Mouse (Mus musculus) limb, embryonic 14.5 days (tissue): ENCODE results near the gene Itga11. TPM values are rescaled to one million over a fixed set of nuclear protein-coding genes. Genes with fewer than 3 reads are reported as not detected.

Experiments used
- ATAC-seq: fragments of 200-750 bp; cut with Nextera tagmentation; 2 replicates; pipeline ENCODE4 v1.8.0; 2017; ENCODE audit warnings: low read depth, moderate number of reproducible peaks, moderate TSS enrichment; ENCODE audit not compliant: low FRiP score
- DNase-seq: peaks from one replicate; pipeline ENCODE4 v3.0.0-alpha.2; 2015; ENCODE audit warnings: low spot score
- H3K27ac ChIP-seq: fragments of 300-500 bp; sonication (generic); replicated peaks from 2 replicates; pipeline ENCODE4 v1.5.1; 2014; ENCODE audit warnings: low read depth, mild to moderate bottlenecking, low read length, moderate library complexity, mixed read lengths
- H3K27me3 ChIP-seq: fragments of 300-500 bp; sonication (generic); 2 replicates; pipeline ENCODE4 v1.6.1; 2014; ENCODE audit warnings: low read length, mixed read lengths; ENCODE audit not compliant: control insufficient read depth, insufficient read depth
- H3K36me3 ChIP-seq: fragments of 300-500 bp; sonication (generic); 2 replicates; pipeline ENCODE4 v1.6.1; 2014; ENCODE audit warnings: mild to moderate bottlenecking, low read length, moderate library complexity, mixed read lengths; ENCODE audit not compliant: control insufficient read depth, insufficient read depth
- H3K4me1 ChIP-seq: fragments of 300-500 bp; sonication (generic); 2 replicates; pipeline ENCODE4 v1.6.1; 2014; ENCODE audit warnings: antibody characterized with exemption, low read length, mixed read lengths; ENCODE audit not compliant: control insufficient read depth, insufficient read depth
- H3K4me2 ChIP-seq: fragments of 300-500 bp; sonication (generic); replicated peaks from 2 replicates; pipeline ENCODE4 v1.6.1; 2014; ENCODE audit warnings: low read depth, mild to moderate bottlenecking, low read length, moderate library complexity; ENCODE audit not compliant: severe bottlenecking
- H3K4me3 ChIP-seq: fragments of 300-500 bp; sonication (generic); replicated peaks from 2 replicates; pipeline ENCODE4 v1.5.1; 2014; ENCODE audit warnings: low read length
- H3K9ac ChIP-seq: fragments of 300-500 bp; sonication (generic); 2 replicates; pipeline ENCODE4 v1.6.1; 2014; ENCODE audit warnings: mild to moderate bottlenecking, low read depth, low read length, moderate library complexity; ENCODE audit not compliant: severe bottlenecking
- H3K9me3 ChIP-seq: fragments of 300-500 bp; sonication (generic); 2 replicates; pipeline ENCODE4 v1.6.1; 2016; ENCODE audit warnings: low read length; ENCODE audit not compliant: control insufficient read depth
- POLR2A ChIP-seq: fragments of 200-500 bp; IDR thresholded peaks from 2 replicates; pipeline ENCODE4 v1.8.0; 2012; ENCODE audit warnings: inconsistent platforms, mild to moderate bottlenecking, moderate library complexity, borderline replicate concordance; ENCODE audit not compliant: insufficient read depth, insufficient read length; ENCODE audit errors: extremely low read depth
- WGBS: fragments of 180-500 bp; shearing (Covaris S2); extraction: QIAGEN DNeasy Blood & Tissue Kit; methylation state at CpG from one replicate; pipeline ENCODE4 v1.1.7; 2014; 5-methylcytosine and 5-hydroxymethylcytosine counted together
- polyA plus RNA-seq, 2 experiments: library from polyadenylated mRNA; depleted of rRNA in 1 of 2; stranded (reverse) in 1 of 2; unstranded in 1 of 2; fragments of >200 nt; fragmentation: Nextera tagmentation in 1 of 2; extraction: Ambion mirVana in 1 of 2; gene quantifications; 2 replicates each; pipeline versions ENCODE4 v1.2.1 to v1.2.3; 2012 to 2014

The Itga11 gene
- polyA plus RNA-seq, 2 experiments: 11.6 to 18.2 TPM

- Histone ChIP-seq H3K9ac (no peak overlapping the region), H3K27ac (no peak overlapping the region; the same call in 1 of the 2 replicates), H3K36me3 (no peaks in the 10 kb centered on the region), H3K4me2 (peak overlapping the region; percentile 41), H3K27me3 (no peaks in the 10 kb centered on the region), H3K4me3 (peak overlapping the region; percentile 32), H3K9me3 (no peaks in the 10 kb centered on the region), H3K4me1 (peaks cover 15% of the 10 kb centered on the region)
- WGBS: 0% methylated on average over 18 of the region's 23 CpGs
- DNase-seq (peak; percentile 95), ATAC-seq (peak; percentile 88)
- TF ChIP-seq POLR2A: no peak
Observed at GRCm38 (mm10) chr9:62828662-62829086, 151.0 kb downstream of the Itga11 start.

- no peaks in the 10 kb centered on the region for H3K9me3 ChIP-seq
- H3K36me3 ChIP-seq: no peaks in the 10 kb centered on the region
- 81% methylated on average over 6 of the region's 6 CpGs for WGBS
- H3K4me2 ChIP-seq: no peak overlapping the region
- H3K27ac ChIP-seq: no peak overlapping the region
- H3K27me3 ChIP-seq: no peaks in the 10 kb centered on the region
- H3K4me3 ChIP-seq: no peak overlapping the region
- no peak overlapping the region for H3K9ac ChIP-seq
- ATAC-seq (no peak), DNase-seq (no peak)
- peaks cover 15% of the 10 kb centered on the region for H3K4me1 ChIP-seq
- TF ChIP-seq POLR2A: no peak
Observed at GRCm38 (mm10) chr9:62829877-62830276, 152.3 kb downstream of the Itga11 start.

Other genes starting within 250 kb of the Itga11 start
- 20.8 and 29.8 TPM in 2 replicates for gene Coro2b, start 140.8 kb upstream of the Itga11 start, polyA plus RNA-seq (2012; rRNA removed)
- 10.3 and 11.0 TPM in 2 replicates for gene Coro2b, start 140.8 kb upstream of the Itga11 start, polyA plus RNA-seq (2014; fragmentation: Nextera tagmentation; extraction: Ambion mirVana)
- 20.7 and 21.2 TPM in 2 replicates for gene Fem1b, start 134.1 kb downstream of the Itga11 start, polyA plus RNA-seq (2012; rRNA removed)
- 31.4 and 31.6 TPM in 2 replicates for gene Fem1b, start 134.1 kb downstream of the Itga11 start, polyA plus RNA-seq (2014; fragmentation: Nextera tagmentation; extraction: Ambion mirVana)
- 57.5 and 74.5 TPM in 2 replicates for gene Cln6, start 161.0 kb downstream of the Itga11 start, polyA plus RNA-seq (2012; rRNA removed)
- gene Cln6, start 161.0 kb downstream of the Itga11 start, polyA plus RNA-seq (2014; fragmentation: Nextera tagmentation; extraction: Ambion mirVana): 24.4 and 25.6 TPM in 2 replicates
- gene Calml4, start 180.3 kb downstream of the Itga11 start, polyA plus RNA-seq (2012; rRNA removed): 10.2 and 14.3 TPM in 2 replicates
- gene Calml4, start 180.3 kb downstream of the Itga11 start, polyA plus RNA-seq (2014; fragmentation: Nextera tagmentation; extraction: Ambion mirVana): 15.3 and 18.7 TPM in 2 replicates